Mouse (Mus musculus): Measurements from ENCODE around the gene Auts2.

The Auts2 gene

GRCm38 (mm10) chr5:132448401-132449066 is 94.6 kb downstream of the Auts2 start:
- no peak for DNase-seq (ENCODE audit: low spot score)

- DNase-seq (ENCODE audit: low spot score): no peak
Observed at GRCm38 (mm10) chr5:132445213-132445954, 97.8 kb downstream of the Auts2 start.

- no peak for DNase-seq (ENCODE audit: low spot score)
Observed at GRCm38 (mm10) chr5:132442948-132443347, 100.2 kb downstream of the Auts2 start.

- DNase-seq (ENCODE audit: low spot score): no peak
Observed at GRCm38 (mm10) chr5:132438414-132438813, 104.7 kb downstream of the Auts2 start.

GRCm38 (mm10) chr5:132437994-132438393 is 105.2 kb downstream of the Auts2 start:
- DNase-seq (ENCODE audit: low spot score): no peak

- DNase-seq (ENCODE audit: low spot score): no peak
Observed at GRCm38 (mm10) chr5:132437478-132437877, 105.7 kb downstream of the Auts2 start.

- no peak for DNase-seq (ENCODE audit: low spot score)
Observed at GRCm38 (mm10) chr5:132436901-132437300, 106.2 kb downstream of the Auts2 start.

GRCm38 (mm10) chr5:132436473-132436872 is 106.7 kb downstream of the Auts2 start:
- no peak for DNase-seq (ENCODE audit: low spot score)

- no peak for DNase-seq (ENCODE audit: low spot score)
Observed at GRCm38 (mm10) chr5:132435401-132435800, 107.7 kb downstream of the Auts2 start.

- DNase-seq (ENCODE audit: low spot score): no peak
Observed at GRCm38 (mm10) chr5:132433377-132434115, 109.6 kb downstream of the Auts2 start.

- DNase-seq (ENCODE audit: low spot score): no peak
Observed at GRCm38 (mm10) chr5:132429363-132429762, 113.8 kb downstream of the Auts2 start.

- no peak for DNase-seq (ENCODE audit: low spot score)
Observed at GRCm38 (mm10) chr5:132426342-132426741, 116.8 kb downstream of the Auts2 start.

- DNase-seq (ENCODE audit: low spot score): no peak
Observed at GRCm38 (mm10) chr5:132425792-132426309, 117.3 kb downstream of the Auts2 start.

- no peak for DNase-seq (ENCODE audit: low spot score)
Observed at GRCm38 (mm10) chr5:132410338-132410852, 132.7 kb downstream of the Auts2 start.

- no peak for DNase-seq (ENCODE audit: low spot score)
Observed at GRCm38 (mm10) chr5:132408892-132409575, 134.1 kb downstream of the Auts2 start.

GRCm38 (mm10) chr5:132400556-132400955 is 142.6 kb downstream of the Auts2 start:
- no peak for DNase-seq (ENCODE audit: low spot score)

- no peak for DNase-seq (ENCODE audit: low spot score)
Observed at GRCm38 (mm10) chr5:132399486-132399885, 143.7 kb downstream of the Auts2 start.

GRCm38 (mm10) chr5:132395922-132396321 is 147.2 kb downstream of the Auts2 start:
- no peak for DNase-seq (ENCODE audit: low spot score)

- no peak for DNase-seq (ENCODE audit: low spot score)
Observed at GRCm38 (mm10) chr5:132394800-132395575, 148.2 kb downstream of the Auts2 start.

GRCm38 (mm10) chr5:132391831-132392763 is 151.0 kb downstream of the Auts2 start:
- no peak for DNase-seq (ENCODE audit: low spot score)

Measured in testis, postnatal 14 days (tissue).